Mouse (Mus musculus) mesoderm, embryonic 11.5 days (tissue): Measurements from ENCODE around the gene Rab31.

Experiments used
- DNase-seq: peaks from one replicate; pipeline ENCODE4 v3.0.0-alpha.2; 2012; ENCODE audit warnings: low read depth, low spot score

Gene Rab31

GRCm38 (mm10) chr17:65666388-65667161 is 106.0 kb downstream of the Rab31 start:
- DNase-seq, result peak; percentile 34

DNA sequence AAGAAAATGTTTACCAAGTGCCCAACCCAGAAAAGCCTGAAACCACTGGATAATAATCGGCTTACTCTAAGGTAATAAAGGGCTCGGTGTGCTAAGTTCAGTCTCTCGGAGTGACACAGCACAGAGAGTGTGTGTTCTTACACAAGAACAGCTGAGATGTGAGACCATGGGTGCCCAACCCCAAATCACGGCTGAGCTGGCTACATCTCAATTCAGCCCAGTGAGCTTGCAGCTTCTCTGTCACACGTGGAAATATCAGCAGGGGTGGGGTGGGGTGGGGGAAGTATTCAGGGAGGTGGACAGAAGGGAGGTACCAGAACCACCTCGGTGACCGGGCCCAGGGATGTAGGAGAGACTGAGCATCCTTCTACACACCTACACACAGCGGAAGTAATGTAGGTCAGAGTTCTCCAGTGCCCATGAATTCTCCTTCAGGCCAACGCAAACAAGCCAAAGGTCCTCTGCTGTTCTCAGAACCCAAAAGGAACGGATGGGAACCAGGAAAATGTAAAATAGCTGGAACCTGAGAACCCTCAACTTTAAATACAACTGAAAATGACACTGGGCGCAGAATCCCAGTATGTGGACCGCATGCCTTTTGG is 106.7 kb downstream of the Rab31 start:
- no peak for DNase-seq

- no peak for DNase-seq
These were observed 109.0 kb downstream of the Rab31 start for GRCm38 (mm10) chr17:65663329-65664078.

DNA sequence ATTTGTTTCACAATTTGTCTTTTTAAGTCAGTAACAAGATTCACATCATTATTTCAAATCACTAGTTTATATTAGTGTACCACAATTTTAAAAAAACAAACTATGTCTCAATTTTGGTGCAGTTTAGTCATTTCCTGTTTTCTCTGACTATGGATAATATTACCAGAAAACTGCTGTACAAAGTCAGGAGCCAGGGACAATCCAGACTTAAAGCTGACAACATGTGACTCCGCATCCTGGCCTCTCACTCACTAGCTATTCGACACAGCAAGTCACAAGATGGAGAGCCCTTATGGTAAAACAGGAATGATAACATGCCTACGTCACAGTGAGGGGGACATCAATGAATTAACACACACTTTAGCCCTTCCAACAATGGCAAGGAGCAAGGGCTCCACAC is 109.9 kb downstream of the Rab31 start:
- DNase-seq, result no peak

DNA sequence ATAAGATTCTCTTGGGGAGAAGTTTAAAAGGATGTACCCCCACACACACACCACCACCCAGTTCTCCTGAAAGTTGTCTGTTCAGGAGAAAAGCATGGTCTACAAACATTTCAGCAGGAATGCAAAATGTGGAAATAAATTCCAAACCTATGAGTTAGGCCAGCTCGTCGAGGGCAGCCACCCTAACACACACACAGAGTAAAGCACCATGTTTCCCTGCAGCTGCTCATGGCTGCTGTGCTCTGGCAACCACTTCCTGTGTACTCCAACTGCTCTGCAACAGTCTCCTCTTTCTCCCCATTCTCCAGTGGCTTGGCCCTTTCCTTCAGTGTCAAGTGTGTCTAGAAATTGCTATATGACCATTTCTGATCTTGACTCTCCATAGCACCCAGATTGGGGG is 114.1 kb downstream of the Rab31 start:
- DNase-seq, result no peak

DNA sequence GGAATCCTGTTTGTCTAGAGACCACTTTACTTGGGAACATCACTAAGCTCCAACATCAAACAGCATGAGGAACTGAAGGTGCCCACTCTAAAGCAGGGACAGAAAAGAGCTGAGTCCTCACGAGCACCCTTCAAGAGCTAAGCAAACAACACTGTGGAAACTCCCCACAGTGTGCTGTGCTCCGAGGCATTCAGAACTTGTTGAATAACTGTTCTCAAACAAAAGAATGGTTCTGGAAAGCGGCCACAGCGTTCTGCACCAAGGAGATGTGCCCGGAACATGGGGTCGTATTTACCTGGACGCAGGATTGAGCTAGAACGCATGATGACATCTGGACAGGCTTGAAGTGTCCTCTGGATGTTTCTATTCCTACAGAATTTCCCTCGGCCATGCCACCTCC is 114.6 kb downstream of the Rab31 start:
- no peak for DNase-seq

DNA sequence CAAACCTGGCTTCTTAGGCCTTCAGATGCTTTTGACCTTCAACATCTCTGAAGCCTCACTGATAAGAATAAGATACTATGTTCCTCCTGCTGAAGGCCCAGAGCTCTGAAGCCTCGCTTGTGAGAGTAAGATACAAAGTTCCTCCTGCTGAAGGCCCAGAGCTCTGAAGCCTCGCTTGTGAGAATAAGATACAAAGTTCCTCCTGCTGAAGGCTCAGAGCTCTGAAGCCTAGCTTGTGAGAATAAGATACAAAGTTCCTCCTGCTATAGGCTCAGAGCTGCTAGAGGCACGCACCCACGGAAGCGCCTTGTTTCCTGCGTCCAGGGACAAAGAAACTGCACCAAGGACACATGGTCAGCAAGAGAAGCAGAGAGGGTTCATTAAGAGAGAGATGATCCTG is 115.8 kb downstream of the Rab31 start:
- no peak for DNase-seq

DNA sequence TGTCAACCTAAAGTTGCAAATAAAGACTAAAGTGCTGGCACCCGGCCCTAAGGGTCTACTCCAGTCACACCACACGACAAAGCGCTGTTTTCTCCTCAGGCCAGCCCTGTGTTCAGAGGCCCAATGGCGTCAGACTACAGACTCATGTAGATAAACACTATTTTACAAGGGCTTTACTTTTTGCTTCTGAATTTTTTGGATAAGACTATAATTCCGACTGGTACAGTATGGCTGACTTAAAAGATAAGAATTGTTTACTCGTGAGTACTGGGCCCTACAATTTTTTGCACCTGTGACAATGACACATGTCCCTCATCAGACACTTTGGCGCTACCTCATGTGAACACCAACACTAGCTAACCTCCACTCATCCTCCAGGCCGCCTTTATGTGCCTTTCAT is 116.5 kb downstream of the Rab31 start:
- DNase-seq, result no peak

GRCm38 (mm10) chr17:65655608-65656007 is 116.9 kb downstream of the Rab31 start:
- DNase-seq, result no peak

- DNase-seq, result no peak
These were observed 122.0 kb downstream of the Rab31 start for GRCm38 (mm10) chr17:65650598-65650997.

DNA sequence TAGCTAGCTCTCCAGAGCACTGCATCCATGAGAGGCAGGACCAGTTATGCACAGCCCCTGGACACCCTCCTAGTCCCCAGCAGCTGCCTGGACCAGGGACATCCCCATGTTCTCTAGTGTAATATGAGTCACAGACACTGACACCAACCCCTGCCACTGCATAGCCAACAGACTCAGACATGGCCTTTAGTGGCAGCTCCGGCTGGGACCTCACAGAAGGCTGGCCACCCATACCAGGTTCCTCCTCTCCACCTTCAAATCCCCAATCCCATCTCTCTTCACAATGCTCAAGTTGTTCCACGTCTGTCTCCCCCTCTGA is 123.4 kb downstream of the Rab31 start:
- DNase-seq, result no peak

DNA sequence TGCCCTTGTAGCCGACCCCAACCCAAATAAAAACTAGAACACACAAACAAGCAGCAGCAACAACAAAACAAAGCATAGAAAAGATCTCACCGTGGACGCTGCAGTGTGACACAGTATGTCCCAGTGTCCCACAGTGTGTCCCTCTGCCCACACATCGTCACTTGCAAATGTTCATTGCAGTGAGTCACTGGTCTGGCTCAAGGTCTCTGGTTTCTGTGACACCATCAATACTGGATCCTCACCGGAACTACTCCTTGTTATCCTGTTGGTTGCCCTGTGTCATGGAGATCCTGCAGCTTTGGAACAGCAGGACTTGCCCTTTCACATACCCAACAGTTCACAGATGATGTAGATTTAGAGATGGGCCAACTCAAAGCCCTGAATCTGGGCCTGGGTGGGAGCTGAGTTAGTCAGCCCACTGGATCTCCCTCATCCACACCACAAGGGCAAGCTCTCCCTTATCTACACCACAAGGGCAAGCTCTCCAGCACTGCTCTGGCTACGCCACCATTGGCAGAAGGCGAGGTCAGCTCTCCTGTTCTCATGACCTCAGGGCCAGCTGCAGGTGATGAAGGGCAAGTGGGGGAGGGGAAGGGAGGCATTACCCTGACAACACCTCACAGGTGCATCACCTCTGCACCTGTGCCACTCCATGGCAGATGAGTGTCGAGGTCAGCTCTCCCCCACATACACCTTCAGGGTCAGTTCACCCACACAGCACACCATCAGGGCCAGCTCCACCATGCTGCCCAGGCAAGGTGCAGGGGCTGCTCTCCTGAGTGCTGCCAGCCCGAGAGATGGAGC is 124.0 kb downstream of the Rab31 start:
- no peak for DNase-seq

DNA sequence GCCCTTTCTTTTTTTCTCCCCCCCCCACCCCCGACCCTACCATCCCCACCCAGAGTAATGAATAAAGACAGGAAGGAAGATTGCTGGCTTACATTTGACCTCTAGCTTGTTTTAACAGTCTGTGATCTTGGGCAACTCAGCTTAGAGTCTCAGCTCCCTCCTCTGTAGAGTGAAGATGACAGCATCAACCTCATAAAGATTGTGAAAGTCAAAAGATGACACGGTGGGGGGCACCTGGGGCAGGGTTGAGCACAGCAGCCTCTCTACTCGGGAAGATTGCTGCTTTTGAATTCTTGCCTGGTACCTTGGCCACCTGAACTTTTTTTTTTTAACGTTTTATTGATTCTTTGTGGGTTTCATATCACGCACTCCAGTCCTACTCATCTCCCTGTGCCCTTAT is 124.6 kb downstream of the Rab31 start:
- DNase-seq, result no peak

DNA sequence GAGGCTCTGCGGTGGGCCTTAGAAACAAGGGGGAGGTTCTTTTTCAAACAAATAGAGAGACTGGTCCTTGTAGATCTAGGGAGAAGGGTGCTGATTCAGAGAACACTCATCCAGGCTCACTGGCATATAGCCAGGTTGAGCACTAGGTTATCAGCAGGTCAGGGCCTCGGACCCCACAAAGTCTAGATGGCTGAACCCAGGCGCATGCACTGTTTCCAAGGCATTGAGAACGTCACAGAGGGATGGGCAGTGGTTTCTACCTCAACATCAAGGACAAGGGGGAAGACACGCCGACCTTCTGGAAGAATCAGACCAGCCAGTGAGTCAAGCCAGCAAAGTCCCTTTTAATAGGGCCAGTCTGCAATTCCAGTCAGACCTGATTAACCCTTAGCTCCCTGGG is 125.3 kb downstream of the Rab31 start:
- no peak for DNase-seq

- no peak for DNase-seq
These were observed 129.0 kb downstream of the Rab31 start for GRCm38 (mm10) chr17:65643579-65643978.

GRCm38 (mm10) chr17:65643051-65643521 is 129.5 kb downstream of the Rab31 start:
- peak; percentile 17 for DNase-seq

DNA sequence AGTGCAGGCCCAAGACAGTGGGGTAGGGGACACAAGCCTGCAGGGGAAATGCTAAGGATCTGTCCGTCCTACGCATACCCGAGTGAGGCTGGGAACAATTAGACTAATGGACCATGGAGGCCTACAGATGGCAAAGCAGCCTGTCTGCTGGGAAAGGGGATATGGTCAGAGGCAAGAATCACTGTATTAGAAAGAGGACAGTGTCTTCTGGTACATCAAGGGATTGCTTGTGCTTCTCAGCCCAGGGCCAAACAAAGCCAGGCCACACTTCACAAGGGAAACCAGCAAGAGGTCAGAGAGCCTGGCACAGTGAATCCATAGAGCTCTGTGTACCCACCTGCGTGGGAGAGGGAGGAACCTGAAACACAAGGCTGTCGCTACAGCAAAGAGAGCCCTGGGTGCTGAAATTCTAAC is 130.0 kb downstream of the Rab31 start:
- peak; percentile 29 for DNase-seq

GRCm38 (mm10) chr17:65641734-65642218 is 130.8 kb downstream of the Rab31 start, which contains the start of gene Txndc2:
TSS of gene Txndc2 (minus strand) at chr17:65642168.
- DNase-seq, result no peak

- no peak for DNase-seq
These were observed 133.4 kb downstream of the Rab31 start for GRCm38 (mm10) chr17:65639144-65639543.

GRCm38 (mm10) chr17:65635715-65636360 is 136.7 kb downstream of the Rab31 start:
- no peak for DNase-seq

DNA sequence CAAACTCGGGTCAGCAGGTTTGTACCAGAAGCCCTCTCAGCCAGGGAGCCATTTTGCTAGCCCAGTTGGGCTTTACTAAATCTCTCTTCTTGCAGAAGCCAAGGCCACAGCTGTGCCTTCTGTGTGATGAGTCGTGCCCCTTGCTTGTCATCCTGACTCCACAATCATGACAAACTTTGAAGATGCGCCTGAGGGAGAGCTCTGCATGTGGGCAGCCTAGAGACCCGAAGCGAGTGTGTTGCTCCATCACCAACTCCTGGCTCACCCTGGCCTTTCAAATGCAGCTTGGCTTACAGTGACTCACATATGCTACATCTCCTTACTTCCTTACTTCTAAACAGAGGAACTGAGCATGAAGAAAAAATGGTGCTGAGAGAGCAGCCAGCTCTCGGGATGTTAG is 142.6 kb downstream of the Rab31 start:
- DNase-seq, result no peak
